Mouse (Mus musculus) stomach, embryonic 15.5 days (tissue): ENCODE results near the gene Tmem164. TPM values are rescaled to one million over a fixed set of nuclear protein-coding genes. Genes with fewer than 3 reads are reported as not detected.
A peak's percentile ranks its signal among the peaks of the same experiment; 100 is the strongest.

Experiments
- ATAC-seq: fragments of 200-750 bp; cut with Nextera tagmentation; 2 replicates; pipeline ENCODE4 v1.8.0; 2017; ENCODE audit warnings: low read depth, moderate number of reproducible peaks, moderate TSS enrichment; ENCODE audit not compliant: insufficient read depth, low FRiP score
- H3K27ac ChIP-seq: fragments of 300-500 bp; sonication (generic); 2 replicates; pipeline ENCODE4 v1.5.1; 2015; ENCODE audit warnings: mild to moderate bottlenecking, inconsistent platforms
- H3K27me3 ChIP-seq: fragments of 300-500 bp; sonication (generic); replicated peaks from 2 replicates; pipeline ENCODE4 v1.6.1; 2015; ENCODE audit warnings: inconsistent platforms
- H3K36me3 ChIP-seq: fragments of 300-500 bp; sonication (generic); 2 replicates; pipeline ENCODE4 v1.6.1; 2015; ENCODE audit warnings: inconsistent platforms
- H3K4me1 ChIP-seq: fragments of 300-500 bp; sonication (generic); 2 replicates; pipeline ENCODE4 v1.6.1; 2015; ENCODE audit warnings: inconsistent platforms
- H3K4me2 ChIP-seq: fragments of 300-500 bp; sonication (generic); 2 replicates; pipeline ENCODE4 v1.6.1; 2015; ENCODE audit warnings: mild to moderate bottlenecking, inconsistent platforms
- H3K4me3 ChIP-seq: fragments of 300-500 bp; sonication (generic); replicated peaks from 2 replicates; pipeline ENCODE4 v1.5.1; 2015; ENCODE audit warnings: inconsistent platforms
- H3K9ac ChIP-seq: fragments of 300-500 bp; sonication (generic); 2 replicates; pipeline ENCODE4 v1.6.1; 2015; ENCODE audit warnings: inconsistent platforms
- H3K9me3 ChIP-seq: fragments of 300-500 bp; sonication (generic); 2 replicates; pipeline ENCODE4 v1.6.1; 2016; ENCODE audit warnings: inconsistent platforms
- WGBS: fragments of 180-500 bp; shearing (Covaris S2); methylation state at CpG from one replicate; pipeline ENCODE4 v1.1.7; 2015; 5-methylcytosine and 5-hydroxymethylcytosine counted together
- polyA plus RNA-seq: library from polyadenylated mRNA; unstranded; fragments of >200 nt; fragmentation: Nextera tagmentation; extraction: Ambion mirVana; gene quantifications from 2 replicates; pipeline ENCODE4 v1.2.1, GENCODE M21; 2015

Tmem164 gene
- polyA plus RNA-seq, 1 experiment from 2014 or later, result 52.2 TPM

DNA sequence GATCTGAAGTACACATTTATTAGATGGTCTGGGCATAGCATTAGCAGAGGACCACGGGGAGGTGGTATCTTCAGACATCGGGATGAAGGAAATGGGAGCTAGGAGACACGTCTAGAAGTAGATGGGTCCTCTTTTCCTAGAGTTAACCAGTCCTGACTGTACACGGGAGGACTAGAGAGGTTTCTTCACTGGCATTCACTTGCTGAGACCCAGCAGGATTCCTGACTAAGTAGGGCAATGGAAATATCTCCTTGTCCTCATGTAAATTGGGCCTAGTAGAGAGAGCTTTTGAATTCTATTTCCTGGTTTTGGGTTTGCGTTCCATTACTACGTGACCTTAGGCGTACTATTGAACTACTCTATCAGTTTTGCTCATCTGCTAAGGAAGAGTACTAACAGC is 13.1 kb downstream of the Tmem164 start:
- 88% methylated on average over 7 of the region's 7 CpGs for WGBS
- H3K27me3 ChIP-seq, result no peaks in the 10 kb centered on the region

DNA sequence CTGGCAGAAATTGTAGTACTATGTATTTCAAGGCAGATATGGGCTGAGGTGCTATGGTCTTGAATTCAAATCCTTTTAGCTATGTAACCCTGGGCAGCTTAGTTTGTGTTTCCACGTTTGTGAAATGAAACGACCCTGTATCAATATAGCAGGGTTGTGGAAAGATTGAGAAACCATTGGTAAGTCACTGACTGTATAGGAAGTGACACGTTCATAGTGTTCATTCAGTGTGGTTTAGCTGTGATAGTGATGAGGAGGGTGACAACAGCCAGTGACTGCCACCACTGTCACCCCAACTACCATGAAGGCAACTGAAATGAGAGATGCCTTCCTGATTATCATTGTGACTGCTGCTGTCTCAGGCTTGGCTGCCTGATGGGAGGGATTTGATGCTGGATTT is 13.7 kb downstream of the Tmem164 start:
- Histone ChIP-seq H3K4me3 (no peak overlapping the region), H3K27me3 (no peaks in the 10 kb centered on the region), H3K4me2 (no peak overlapping the region), H3K4me1 (no peaks in the 10 kb centered on the region), H3K9ac (no peak overlapping the region), H3K36me3 (no peaks in the 10 kb centered on the region), H3K9me3 (no peaks in the 10 kb centered on the region), H3K27ac (no peak overlapping the region)
- no peak for ATAC-seq
- WGBS, result 74% methylated on average over 3 of the region's 3 CpGs

More for the DNA sequence above, 13.1 kb downstream of the Tmem164 start:
- no peak overlapping the region for H3K27ac ChIP-seq
- H3K9ac ChIP-seq, result no peak overlapping the region
- no peak overlapping the region for H3K4me3 ChIP-seq
- no peaks in the 10 kb centered on the region for H3K9me3 ChIP-seq
- no peak for ATAC-seq
- H3K36me3 ChIP-seq, result no peaks in the 10 kb centered on the region
- H3K4me2 ChIP-seq, result no peak overlapping the region
- no peaks in the 10 kb centered on the region for H3K4me1 ChIP-seq

DNA sequence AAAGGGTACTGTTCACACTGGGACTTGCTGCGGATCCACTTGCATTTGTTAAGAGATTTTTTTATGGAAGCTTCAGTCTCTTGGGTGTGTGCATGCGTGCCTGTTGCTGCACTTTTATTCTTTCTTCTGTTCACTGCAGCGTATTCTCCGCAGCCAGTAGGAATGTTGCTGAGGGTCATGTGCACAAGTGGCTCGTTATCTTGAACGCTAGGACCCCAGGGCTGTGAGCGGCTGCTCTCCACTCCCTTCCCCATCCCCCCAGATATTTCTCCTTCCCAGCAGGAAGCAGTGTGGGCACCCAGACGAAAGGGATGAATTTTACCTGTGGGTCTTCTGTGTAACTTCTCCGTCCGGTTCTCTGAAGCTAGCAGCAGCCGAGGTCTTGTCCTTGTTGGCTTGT is 15.6 kb downstream of the Tmem164 start:
- no peaks in the 10 kb centered on the region for H3K36me3 ChIP-seq
- WGBS, result 76% methylated on average over 11 of the region's 11 CpGs
- no peak for ATAC-seq
- H3K27ac ChIP-seq, result no peak overlapping the region
- H3K4me1 ChIP-seq, result peaks cover 3% of the 10 kb centered on the region; the same call in 1 of the 2 replicates
- no peak overlapping the region for H3K4me2 ChIP-seq
- no peak overlapping the region for H3K9ac ChIP-seq
- H3K9me3 ChIP-seq, result no peaks in the 10 kb centered on the region
- H3K27me3 ChIP-seq, result no peaks in the 10 kb centered on the region
- H3K4me3 ChIP-seq, result no peak overlapping the region

DNA sequence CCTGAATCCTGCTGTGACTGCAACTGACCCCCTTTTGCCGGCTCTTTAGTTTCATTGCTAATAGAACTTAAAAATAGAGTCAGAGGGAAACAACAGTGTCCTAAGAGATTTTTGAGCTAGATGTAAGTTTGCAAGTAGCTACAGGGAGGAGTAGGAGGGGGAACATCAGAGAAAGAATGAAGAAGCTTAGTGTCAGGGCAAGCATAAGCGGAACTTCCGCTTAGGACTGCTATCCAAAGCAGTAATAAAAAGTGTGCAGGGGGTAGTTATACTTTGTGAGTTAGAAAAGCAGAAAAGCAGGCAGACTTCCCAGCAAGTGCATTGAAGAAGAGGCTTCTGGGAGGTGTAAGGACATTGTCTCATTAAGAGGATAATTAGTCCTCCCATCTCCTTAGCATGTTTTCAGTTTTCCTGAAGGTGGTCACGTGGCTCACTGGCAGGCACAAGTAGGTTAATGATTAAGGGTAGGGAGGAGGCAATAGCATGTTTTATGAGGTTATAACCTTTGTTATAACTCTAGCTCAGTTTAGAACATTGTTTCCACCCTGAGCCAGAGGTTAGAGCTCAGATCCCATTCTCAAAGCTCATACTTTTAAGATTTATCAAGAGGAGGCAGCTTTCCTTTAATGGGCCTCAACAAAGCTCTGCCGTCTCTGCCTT is 16.5 kb downstream of the Tmem164 start:
- Histone ChIP-seq H3K27me3 (no peaks in the 10 kb centered on the region), H3K9me3 (no peaks in the 10 kb centered on the region), H3K9ac (no peak overlapping the region), H3K27ac (no peak overlapping the region), H3K4me1 (peaks cover 3% of the 10 kb centered on the region; the same call in 1 of the 2 replicates), H3K36me3 (no peaks in the 10 kb centered on the region), H3K4me2 (no peak overlapping the region), H3K4me3 (no peak overlapping the region)
- WGBS, result 67% methylated on average over 5 of the region's 5 CpGs
- no peak for ATAC-seq

DNA sequence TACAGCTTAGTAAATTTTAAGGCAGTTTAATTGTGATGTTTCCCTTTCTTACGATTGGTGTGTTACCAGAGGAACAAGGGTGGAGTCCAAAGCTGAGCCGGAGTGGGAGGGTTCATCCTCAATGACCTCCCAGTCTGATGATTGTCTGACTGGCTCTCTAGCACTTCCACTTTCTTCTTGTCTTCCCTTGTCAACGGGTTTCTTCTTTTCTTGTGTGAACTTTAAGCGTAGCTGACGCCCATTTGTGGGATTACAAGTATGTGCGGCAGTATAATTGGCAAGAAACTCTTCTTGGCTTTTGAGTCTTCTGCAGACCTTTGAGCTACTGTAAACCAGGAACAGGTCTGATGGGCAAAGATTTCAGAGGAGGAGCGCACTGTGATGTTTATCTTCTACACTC is 17.0 kb downstream of the Tmem164 start:
- no peak for ATAC-seq
- no peak overlapping the region; the same call in 1 of the 2 replicates for H3K27ac ChIP-seq
- no peaks in the 10 kb centered on the region for H3K36me3 ChIP-seq
- H3K4me3 ChIP-seq, result no peak overlapping the region
- no peaks in the 10 kb centered on the region for H3K27me3 ChIP-seq
- WGBS, result 72% methylated on average over 7 of the region's 7 CpGs
- H3K9me3 ChIP-seq, result no peaks in the 10 kb centered on the region
- H3K4me2 ChIP-seq, result no peak overlapping the region
- H3K4me1 ChIP-seq, result peaks cover 3% of the 10 kb centered on the region; the same call in 1 of the 2 replicates
- H3K9ac ChIP-seq, result no peak overlapping the region

DNA sequence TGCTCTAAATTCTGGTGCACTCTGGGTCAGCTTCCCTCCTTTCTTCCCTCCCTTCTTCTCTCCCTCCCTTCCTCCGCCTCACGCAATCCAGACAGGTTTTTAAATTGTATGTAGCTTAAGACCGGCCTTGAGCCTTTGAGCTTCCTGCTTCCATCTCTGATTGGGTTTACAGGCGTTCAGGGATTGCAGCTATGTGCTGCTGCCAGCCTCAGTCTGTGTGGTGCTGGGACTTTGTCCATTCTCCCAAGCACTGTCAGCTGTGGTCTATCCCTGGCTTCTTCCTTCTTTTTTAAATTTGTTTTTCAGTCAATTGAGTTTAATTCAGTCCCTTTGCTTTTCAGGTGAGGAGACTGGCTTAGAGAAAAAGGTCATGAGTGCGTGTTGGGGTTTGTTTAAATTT is 20.9 kb downstream of the Tmem164 start:
- 54% methylated on average over 5 of the region's 5 CpGs for WGBS
- 0 out of 2 replicates have a peak, but pooled peaks have one; percentile 7 for ATAC-seq
- peak overlapping the region; percentile 72 for H3K27ac ChIP-seq

DNA sequence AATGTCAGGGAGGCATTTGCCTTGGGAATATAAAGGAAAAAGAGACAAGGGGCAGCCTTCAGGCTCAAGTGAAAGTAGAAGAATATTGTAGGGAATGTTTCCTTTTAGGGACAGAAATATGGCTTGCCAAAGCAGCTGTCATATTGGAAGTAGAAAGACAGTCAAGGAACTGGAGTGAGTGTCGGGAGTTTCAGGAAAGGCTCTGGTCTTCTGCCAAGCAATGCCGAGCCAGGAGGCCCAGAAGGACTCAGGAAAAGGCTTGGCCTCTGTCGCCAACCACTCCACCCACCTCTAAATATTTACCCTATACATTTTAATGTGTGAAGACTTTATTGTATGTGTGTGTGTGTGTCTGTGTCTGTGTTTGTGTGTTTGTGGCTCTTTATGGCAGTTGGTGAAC is 21.4 kb downstream of the Tmem164 start:
- peaks cover 3% of the 10 kb centered on the region; the same call in 1 of the 2 replicates for H3K4me1 ChIP-seq
- H3K4me2 ChIP-seq, result no peak overlapping the region
- no peaks in the 10 kb centered on the region for H3K36me3 ChIP-seq
- no peak overlapping the region for H3K9ac ChIP-seq
- H3K4me3 ChIP-seq, result no peak overlapping the region
- peak overlapping the region; percentile 72; the same call in 1 of the 2 replicates for H3K27ac ChIP-seq
- WGBS, result 38% methylated on average over 3 of the region's 3 CpGs
- ATAC-seq, result no peak
- no peaks in the 10 kb centered on the region for H3K27me3 ChIP-seq
- no peaks in the 10 kb centered on the region for H3K9me3 ChIP-seq

More for the DNA sequence above, 20.9 kb downstream of the Tmem164 start:
- H3K36me3 ChIP-seq, result no peaks in the 10 kb centered on the region
- H3K4me3 ChIP-seq, result no peak overlapping the region
- no peak overlapping the region for H3K4me2 ChIP-seq
- no peaks in the 10 kb centered on the region for H3K27me3 ChIP-seq
- no peak overlapping the region for H3K9ac ChIP-seq
- peaks cover 3% of the 10 kb centered on the region; the same call in 1 of the 2 replicates for H3K4me1 ChIP-seq
- no peaks in the 10 kb centered on the region for H3K9me3 ChIP-seq

DNA sequence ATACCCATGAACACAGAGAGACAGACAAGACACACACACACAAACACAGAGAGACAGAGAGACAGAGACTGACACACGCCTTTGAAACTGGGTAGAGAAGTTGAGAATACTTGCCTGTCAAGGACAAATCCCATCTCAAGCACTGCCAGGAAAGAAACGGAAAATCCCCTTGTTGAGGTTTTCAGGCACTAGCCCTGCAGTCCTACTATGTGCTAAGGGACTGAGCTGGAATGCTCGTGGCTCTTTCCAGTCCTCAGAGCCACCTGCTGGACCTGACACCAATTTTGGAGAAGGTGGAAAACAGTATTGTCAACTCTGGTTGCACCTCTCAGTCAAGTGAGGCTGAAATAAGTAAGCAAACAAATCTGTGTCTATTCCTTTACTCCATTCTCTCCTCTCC is 22.7 kb downstream of the Tmem164 start:
- Histone ChIP-seq H3K36me3 (no peaks in the 10 kb centered on the region), H3K27ac (no peak overlapping the region), H3K27me3 (no peaks in the 10 kb centered on the region), H3K4me3 (no peak overlapping the region), H3K9ac (no peak overlapping the region), H3K4me1 (peaks cover 3% of the 10 kb centered on the region; the same call in 1 of the 2 replicates), H3K9me3 (no peaks in the 10 kb centered on the region), H3K4me2 (no peak overlapping the region)
- ATAC-seq, result no peak
- 68% methylated on average over 3 of the region's 3 CpGs for WGBS

DNA sequence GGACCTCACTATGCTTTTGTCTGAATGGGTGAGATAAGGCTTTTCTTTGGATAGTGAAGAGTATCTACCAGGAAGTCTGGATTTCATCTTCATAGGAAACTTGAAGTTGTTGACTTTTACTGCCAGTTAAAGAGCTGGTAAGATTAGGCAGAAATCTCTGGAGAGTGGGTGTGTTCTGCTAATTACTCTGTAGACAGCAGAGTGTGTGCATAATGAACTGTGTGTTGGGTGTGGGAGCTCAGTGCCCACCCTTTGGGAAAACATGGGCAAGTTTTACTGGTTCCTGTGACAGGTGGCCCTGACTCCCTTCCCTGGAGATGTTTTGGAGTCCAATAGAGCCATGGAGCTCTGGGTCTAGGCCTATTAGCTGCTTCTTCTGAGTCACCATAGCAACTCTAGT is 27.1 kb downstream of the Tmem164 start:
- Histone ChIP-seq H3K4me1 (no peaks in the 10 kb centered on the region), H3K4me3 (no peak overlapping the region), H3K9me3 (no peaks in the 10 kb centered on the region), H3K27ac (no peak overlapping the region), H3K27me3 (no peaks in the 10 kb centered on the region), H3K9ac (no peak overlapping the region), H3K4me2 (no peak overlapping the region), H3K36me3 (no peaks in the 10 kb centered on the region)
- ATAC-seq, result peak; percentile 39; the same call in 1 of the 2 replicates

DNA sequence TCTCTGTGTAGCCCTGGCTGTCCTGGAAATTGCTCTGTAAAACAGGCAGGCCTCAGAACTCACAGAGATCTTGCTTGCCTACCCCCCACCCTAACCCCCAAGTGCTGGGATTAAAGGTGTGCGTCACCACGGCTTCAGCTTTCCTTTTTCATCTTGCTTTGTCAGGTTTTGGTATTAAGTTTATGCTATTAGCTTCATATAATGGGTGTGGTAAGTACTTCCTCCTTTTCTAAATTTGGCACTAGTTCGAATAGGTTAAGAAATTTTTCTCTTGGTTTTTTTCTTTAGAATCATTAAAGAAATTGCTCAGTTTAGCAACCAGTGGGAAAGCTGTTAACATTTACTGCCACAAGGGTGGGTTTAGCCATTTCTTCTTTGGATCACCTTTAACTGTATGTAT is 34.8 kb downstream of the Tmem164 start:
- Histone ChIP-seq H3K36me3 (no peaks in the 10 kb centered on the region), H3K4me3 (no peak overlapping the region), H3K27ac (no peak overlapping the region), H3K9me3 (no peaks in the 10 kb centered on the region), H3K4me2 (no peak overlapping the region), H3K27me3 (no peaks in the 10 kb centered on the region), H3K4me1 (no peaks in the 10 kb centered on the region), H3K9ac (no peak overlapping the region)
- ATAC-seq, result no peak
- 79% methylated on average over 3 of the region's 3 CpGs for WGBS

DNA sequence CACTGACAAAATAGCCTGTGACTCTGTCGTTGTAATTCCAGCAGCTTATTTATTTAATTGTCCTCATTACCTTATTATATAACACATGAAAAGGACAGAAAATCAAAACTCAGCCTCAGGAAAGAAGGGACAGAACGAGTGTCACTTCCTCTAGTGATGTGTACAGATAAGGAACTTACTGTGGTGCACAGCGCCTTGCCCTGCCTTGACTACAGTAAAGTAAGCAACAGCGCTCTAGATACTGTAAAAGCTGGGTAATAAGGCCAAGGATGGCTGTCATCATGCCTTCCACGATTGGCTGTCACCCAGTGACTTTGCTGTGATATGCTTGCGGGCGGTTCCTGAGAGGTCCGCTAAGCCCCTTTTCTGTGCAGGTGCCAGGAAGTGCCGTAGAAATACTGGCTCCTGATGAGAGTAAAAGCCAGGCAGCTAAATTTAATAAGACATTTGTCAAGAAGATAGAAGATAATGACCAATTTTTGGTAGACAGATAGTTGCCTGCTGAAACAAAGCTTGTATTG is 36.8 kb downstream of the Tmem164 start:
- WGBS, result 80% methylated on average over 9 of the region's 9 CpGs
- H3K27ac ChIP-seq, result no peak overlapping the region
- no peaks in the 10 kb centered on the region for H3K9me3 ChIP-seq
- no peak overlapping the region for H3K4me3 ChIP-seq
- no peaks in the 10 kb centered on the region for H3K36me3 ChIP-seq
- H3K4me1 ChIP-seq, result no peaks in the 10 kb centered on the region
- no peak overlapping the region for H3K9ac ChIP-seq
- H3K27me3 ChIP-seq, result no peaks in the 10 kb centered on the region
- H3K4me2 ChIP-seq, result no peak overlapping the region
- ATAC-seq, result no peak

DNA sequence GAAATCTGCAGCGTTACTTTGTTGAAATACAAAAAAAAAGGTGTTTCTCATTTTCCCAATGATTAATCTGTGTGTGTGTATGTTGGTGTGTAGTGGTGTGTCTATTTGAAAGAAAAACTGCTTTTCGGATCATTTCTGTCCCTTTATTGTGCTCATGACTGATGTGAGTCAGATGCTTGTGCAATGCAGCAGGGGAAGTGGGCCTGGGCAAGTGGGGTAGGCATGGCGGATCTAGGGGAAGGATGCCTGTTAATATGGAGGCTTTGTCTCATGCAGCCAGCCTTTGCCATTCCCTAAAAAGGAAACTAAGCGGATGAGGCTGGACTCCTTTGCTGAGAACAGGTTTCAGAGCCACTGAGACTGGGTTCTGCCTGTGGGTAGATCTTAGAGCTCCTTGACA is 37.6 kb downstream of the Tmem164 start:
- Histone ChIP-seq H3K27ac (no peak overlapping the region), H3K27me3 (0 out of 2 replicates have a peak, but pooled peaks cover 1% of the 10 kb centered on the region), H3K36me3 (no peaks in the 10 kb centered on the region), H3K9ac (no peak overlapping the region), H3K4me1 (no peaks in the 10 kb centered on the region), H3K4me2 (no peak overlapping the region), H3K9me3 (no peaks in the 10 kb centered on the region), H3K4me3 (no peak overlapping the region)
- ATAC-seq, result no peak
- 83% methylated on average over 4 of the region's 4 CpGs for WGBS
